ENCODE assay signal across 6 mouse cellular contexts in the genomic region with DNA sequence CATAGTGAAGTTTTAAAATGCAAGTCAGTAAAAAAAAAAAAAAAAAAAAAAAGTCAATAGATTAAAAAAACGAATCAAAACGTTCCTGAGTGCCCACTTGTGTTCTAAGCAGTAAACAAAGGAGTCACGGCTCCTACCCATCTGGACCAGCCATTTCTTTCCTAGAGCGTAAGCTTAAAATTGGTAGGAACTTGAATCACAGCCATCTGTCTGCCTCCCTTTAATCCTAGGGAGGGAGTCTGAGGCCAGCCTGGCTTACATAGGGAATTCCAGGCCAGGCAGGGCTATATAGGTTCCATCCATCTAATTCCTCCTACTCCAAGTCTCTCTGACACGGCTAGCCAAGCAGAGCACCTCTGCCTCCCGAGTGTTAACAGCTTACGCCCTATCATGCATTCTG.
"Had no signal": no experiment of that assay in that cellular context is flagged by ENCODE, and none has a peak within 500 bp of the region (broad histone marks: within the 10 kb centered on the region; RNA-seq: fewer than 3 reads in every experiment).

No protein-coding gene starts in this region.

- ATAC-seq: intestine, embryonic 15.5 days had no signal

- DNase-seq: kidney, adult 18-20 months; kidney, postnatal 10 days; kidney, postnatal 4 days; lung, adult 18-20 months; thymus, postnatal 4 days had no signal
